Mouse (Mus musculus) MEL (cell line): ENCODE results near the gene Prex1. TPM values are rescaled to one million over a fixed set of nuclear protein-coding genes. Genes with fewer than 3 reads are reported as not detected.

Experiments
- DNase-seq: peaks from one replicate; pipeline ENCODE4 v3.0.0; 2011; ENCODE audit warnings: low read depth, low spot score
- H3K27ac ChIP-seq: 2 replicates; pipeline ENCODE4 v1.5.1; 2012; ENCODE audit warnings: low read depth, mild to moderate bottlenecking, control low read depth, low read length, moderate library complexity; ENCODE audit not compliant: control insufficient read depth
- H3K27me3 ChIP-seq, 2 experiments: fragments of 150-350 bp in 1 of 2; sonication (generic) in 1 of 2; 2 replicates each; pipeline ENCODE4 v1.6.1; 2012; ENCODE audit warnings: low read length in 2 of 2, mild to moderate bottlenecking in 2 of 2, improper control_type of control experiment in 1 of 2, moderate library complexity in 1 of 2; ENCODE audit not compliant: insufficient read depth in 2 of 2, control insufficient read depth in 1 of 2
- H3K36me3 ChIP-seq, 2 experiments: 2 replicates each; pipeline ENCODE4 v1.6.1; 2012 to 2014; ENCODE audit warnings: low read length in 2 of 2, improper control_type of control experiment in 1 of 2, inconsistent platforms in 1 of 2, mild to moderate bottlenecking in 1 of 2; ENCODE audit not compliant: insufficient read depth in 2 of 2, control insufficient read depth in 1 of 2
- H3K4me1 ChIP-seq, 2 experiments: fragments of 150-350 bp in 1 of 2; sonication (generic) in 1 of 2; 2 replicates each; pipeline ENCODE4 v1.6.1; 2012; ENCODE audit warnings: low read length in 2 of 2, improper control_type of control experiment in 1 of 2, mild to moderate bottlenecking in 1 of 2; ENCODE audit not compliant: insufficient read depth in 2 of 2, control insufficient read depth in 1 of 2
- H3K4me3 ChIP-seq, 2 experiments: fragments of 150-350 bp in 1 of 2; sonication (generic) in 1 of 2; 2 replicates each; pipeline ENCODE4 v1.5.1; 2012; ENCODE audit warnings: low read depth in 2 of 2, low read length in 2 of 2, mild to moderate bottlenecking in 2 of 2, moderate library complexity in 2 of 2, control low read depth in 1 of 2, improper control_type of control experiment in 1 of 2; ENCODE audit not compliant: control insufficient read depth in 1 of 2, insufficient read depth in 1 of 2
- H3K79me2 ChIP-seq: 2 replicates; pipeline ENCODE4 v1.6.1; 2012; ENCODE audit warnings: mild to moderate bottlenecking, low read length, moderate library complexity; ENCODE audit not compliant: control insufficient read depth, poor library complexity, insufficient read depth
- H3K9ac ChIP-seq: 2 replicates; pipeline ENCODE4 v1.6.1; 2012; ENCODE audit warnings: low read depth, mild to moderate bottlenecking, control low read depth, low read length, moderate library complexity; ENCODE audit not compliant: control insufficient read depth, poor library complexity, severe bottlenecking
- H3K9me3 ChIP-seq: fragments of 150-350 bp; sonication (generic); replicated peaks from 2 replicates; pipeline ENCODE4 v1.6.1; 2012; ENCODE audit warnings: mild to moderate bottlenecking, low read length, improper control_type of control experiment, moderate library complexity; ENCODE audit not compliant: insufficient read depth
- BHLHE40 ChIP-seq: IDR thresholded peaks from 2 replicates; pipeline ENCODE4 v1.6.1; 2012; ENCODE audit warnings: low read depth, mild to moderate bottlenecking, inconsistent platforms, low read length, improper control_type of control experiment, borderline replicate concordance
- CTCF ChIP-seq, 3 experiments: IDR thresholded peaks in 2 of 3; conservative IDR thresholded peaks in 1 of 3; 2 replicates each; pipeline ENCODE4 v1.5.1; 2011 to 2012; ENCODE audit warnings: low read length in 3 of 3, low read depth in 2 of 3, mild to moderate bottlenecking in 2 of 3, improper control_type of control experiment in 1 of 3, inconsistent platforms in 1 of 3, mixed read lengths in 1 of 3, moderate library complexity in 1 of 3; ENCODE audit not compliant: control insufficient read depth in 1 of 3, insufficient read depth in 1 of 3, poor library complexity in 1 of 3, severe bottlenecking in 1 of 3
- ETS1 ChIP-seq: IDR thresholded peaks from 2 replicates; pipeline ENCODE4 v1.6.1; 2012; ENCODE audit warnings: low read depth, mild to moderate bottlenecking, inconsistent platforms, low read length, improper control_type of control experiment, moderate library complexity
- GABPA ChIP-seq: IDR thresholded peaks from 2 replicates; pipeline ENCODE4 v1.6.1; 2012; ENCODE audit warnings: low read depth, mild to moderate bottlenecking, inconsistent platforms, low read length, improper control_type of control experiment, moderate library complexity
- HCFC1 ChIP-seq: IDR thresholded peaks from 2 replicates; pipeline ENCODE4 v1.6.1; 2012; ENCODE audit warnings: low read depth, mild to moderate bottlenecking, inconsistent platforms, low read length, improper control_type of control experiment, moderate library complexity
- JUND ChIP-seq: IDR thresholded peaks from 2 replicates; pipeline ENCODE4 v1.6.1; 2011; ENCODE audit warnings: low read depth, mild to moderate bottlenecking, improper control_type of control experiment, low read length
- KAT2A ChIP-seq: conservative IDR thresholded peaks from 2 replicates; pipeline ENCODE4 v1.6.1; 2012; ENCODE audit warnings: low read depth, low read length, improper control_type of control experiment, inconsistent platforms
- MAZ ChIP-seq: IDR thresholded peaks from 2 replicates; pipeline ENCODE4 v1.6.1; 2012; ENCODE audit warnings: low read depth, mild to moderate bottlenecking, inconsistent platforms, low read length, improper control_type of control experiment
- MEF2A ChIP-seq: IDR thresholded peaks from 2 replicates; pipeline ENCODE4 v1.6.1; 2014; ENCODE audit warnings: low read depth, mild to moderate bottlenecking, inconsistent platforms, low read length, improper control_type of control experiment; ENCODE audit not compliant: poor library complexity, insufficient replicate concordance, severe bottlenecking; ENCODE audit errors: extremely low read depth
- MYC ChIP-seq: IDR thresholded peaks from 2 replicates; pipeline ENCODE4 v1.6.1; 2011; ENCODE audit warnings: low read depth, mild to moderate bottlenecking, low read length, improper control_type of control experiment, moderate library complexity
- RCOR1 ChIP-seq: IDR thresholded peaks from 2 replicates; pipeline ENCODE4 v1.6.1; 2012; ENCODE audit warnings: low read depth, mild to moderate bottlenecking, inconsistent platforms, low read length, improper control_type of control experiment
- SMC3 ChIP-seq: IDR thresholded peaks from 2 replicates; pipeline ENCODE4 v1.6.1; 2011; ENCODE audit warnings: low read depth, low read length, improper control_type of control experiment
- UBTF ChIP-seq: IDR thresholded peaks from 2 replicates; pipeline ENCODE4 v1.6.1; 2012; ENCODE audit warnings: low read depth, mild to moderate bottlenecking, inconsistent platforms, low read length, improper control_type of control experiment, moderate library complexity, borderline replicate concordance; ENCODE audit not compliant: insufficient read depth
- USF1 ChIP-seq: IDR thresholded peaks from 2 replicates; pipeline ENCODE4 v1.6.1; 2014; ENCODE audit warnings: low read depth, mild to moderate bottlenecking, inconsistent platforms, low read length, improper control_type of control experiment, moderate library complexity
- USF2 ChIP-seq, 2 experiments: IDR thresholded peaks; 2 replicates each; pipeline ENCODE4 v1.6.1; 2011 to 2012; ENCODE audit warnings: improper control_type of control experiment in 2 of 2, low read length in 2 of 2, borderline replicate concordance in 1 of 2, inconsistent platforms in 1 of 2, low read depth in 1 of 2, mild to moderate bottlenecking in 1 of 2; ENCODE audit not compliant: insufficient read depth in 1 of 2
- ZC3H11A ChIP-seq: IDR thresholded peaks from 2 replicates; pipeline ENCODE4 v1.6.1; 2012; ENCODE audit warnings: low read depth, mild to moderate bottlenecking, inconsistent platforms, low read length, improper control_type of control experiment
- polyA plus RNA-seq, 2 experiments: library from polyadenylated mRNA; stranded (reverse) in 1 of 2; unstranded in 1 of 2; fragments of >175 nt in 1 of 2; fragments of >200 nt in 1 of 2; gene quantifications; 2 replicates each; pipeline versions ENCODE4 v1.2.1 to v1.2.4; 2012; ENCODE audit warnings: low replicate concordance in 2 of 2, low read depth in 1 of 2; ENCODE audit not compliant: insufficient read length in 2 of 2, insufficient read depth in 1 of 2, missing spikeins in 1 of 2
- total RNA-seq: library from RNA; depleted of rRNA; stranded (reverse); fragments of 300-350 nt; gene quantifications from 2 replicates; pipeline ENCODE4 v1.2.3, GENCODE M21; 2012

Prex1 gene
- total and polyA plus RNA-seq, 3 experiments, result 8.0 to 33.1 (median 15.8) TPM

GRCm38 (mm10) chr2:166606481-166607245 lies 107.0 kb downstream of the Prex1 start:
- H3K4me3 ChIP-seq, result no peak overlapping the region

GRCm38 (mm10) chr2:166606053-166606452 lies 107.6 kb downstream of the Prex1 start:
- TF ChIP-seq MYC (no peak), SMC3 (peak; percentile 27; the same call in 1 of the 2 replicates), USF2 (IDR thresholded peaks at IDR 0.05; ENCODE audit: borderline replicate concordance in 1 of 2, insufficient read depth in 1 of 2, low read depth in 1 of 2, low read length in 2 of 2) (no peak), MEF2A (no peak), GABPA (no peak), CTCF (IDR thresholded peaks at IDR 0.05 in 2 of 3, conservative IDR thresholded peaks at IDR 0.05 in 1 of 3; ENCODE audit: control insufficient read depth in 1 of 3, insufficient read depth in 1 of 3, low read depth in 2 of 3, low read length in 3 of 3, poor library complexity in 1 of 3, severe bottlenecking in 1 of 3) (peak in 1 of 3 experiments; percentile 13; a peak in 1 of 6 replicates), BHLHE40 (no peak)
- H3K4me1 ChIP-seq, result no peaks in the 10 kb centered on the region
- H3K79me2 ChIP-seq, result no peaks in the 10 kb centered on the region
- H3K27ac ChIP-seq, result no peak overlapping the region
- no peak overlapping the region for H3K4me3 ChIP-seq
- no peaks in the 10 kb centered on the region for H3K36me3 ChIP-seq
- no peak for DNase-seq
- H3K9me3 ChIP-seq, result no peaks in the 10 kb centered on the region
- no peak overlapping the region for H3K9ac ChIP-seq
- no peaks in the 10 kb centered on the region for H3K27me3 ChIP-seq

More at GRCm38 (mm10) chr2:166606481-166607245, 107.0 kb downstream of the Prex1 start:
- Histone ChIP-seq H3K9ac (no peak overlapping the region), H3K9me3 (no peaks in the 10 kb centered on the region), H3K79me2 (no peaks in the 10 kb centered on the region), H3K27me3 (no peaks in the 10 kb centered on the region), H3K27ac (no peak overlapping the region), H3K4me1 (no peaks in the 10 kb centered on the region), H3K36me3 (no peaks in the 10 kb centered on the region)
- no peak for DNase-seq
- TF ChIP-seq MYC (no peak), BHLHE40 (no peak), KAT2A (no peak), JUND (no peak), UBTF (no peak), USF2 (IDR thresholded peaks at IDR 0.05; ENCODE audit: borderline replicate concordance in 1 of 2, insufficient read depth in 1 of 2, low read depth in 1 of 2, low read length in 2 of 2) (no peak), ETS1 (no peak), HCFC1 (no peak), ZC3H11A (no peak), MAZ (no peak), USF1 (no peak), RCOR1 (no peak)
